Mouse (Mus musculus): ENCODE measurements at regions not wholly inside any gene's neighbourhood (a gene's known extent, or its start where the extent isn't known, plus 50 kb on each side); places are given as distances from the start of the nearest gene placed in this dataset.

DNA sequence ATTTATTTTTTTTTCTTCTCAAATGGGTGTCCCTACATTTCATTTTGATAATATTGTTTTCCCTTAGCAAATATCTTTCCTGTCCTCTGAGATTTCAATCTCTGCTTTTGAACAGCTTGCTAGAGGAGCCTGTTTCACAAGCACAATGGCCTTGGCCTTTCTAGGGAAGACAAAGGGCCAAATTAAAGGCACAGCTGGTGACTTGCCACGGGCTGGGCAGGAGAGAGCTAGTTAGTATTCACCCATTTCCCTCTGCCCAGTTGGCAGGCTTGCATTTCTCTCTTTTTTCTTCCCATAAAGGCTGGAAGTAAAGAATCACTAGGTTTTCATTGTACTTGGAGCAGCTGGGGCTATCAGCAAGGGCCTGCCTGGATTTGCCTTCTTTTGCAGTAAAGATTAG lies 188.9 kb upstream of the Gpr101 start:
- WGBS (ENCODE audit: insufficient replicate concordance), result 15% methylated on average over 1 of the region's 1 CpGs
- Histone ChIP-seq H3K4me1 (replicated peaks; ENCODE audit: control insufficient read depth in 2 of 2, insufficient read depth in 2 of 2, low read length in 1 of 2) (no peaks in the 10 kb centered on the region), H3K27me3 (ENCODE audit: control insufficient read depth, insufficient read depth, low read length) (no peaks in the 10 kb centered on the region), H3K36me3 (replicated peaks; ENCODE audit: control insufficient read depth, insufficient read depth, low read depth) (no peaks in the 10 kb centered on the region), H3K27ac (no peak overlapping the region), H3K9me3 (ENCODE audit: control insufficient read depth, low read length) (no peaks in the 10 kb centered on the region), H3K9ac (replicated peaks) (no peak overlapping the region), H3K4me3 (ENCODE audit: insufficient read depth in 1 of 2, low read depth in 2 of 2, low read length in 2 of 2) (no peak overlapping the region), H3K4me2 (ENCODE audit: low read depth) (no peak overlapping the region)
- TF ChIP-seq EP300 (IDR thresholded peaks at IDR 0.05; ENCODE audit: low read depth) (no peak), CTCF (IDR thresholded peaks at IDR 0.05; ENCODE audit: low read depth) (no peak)
- DNase-seq (ENCODE audit: low read depth in 3 of 3, low spot score in 3 of 3) (no peak), ATAC-seq (ENCODE audit: insufficient read depth) (no peak)

DNA sequence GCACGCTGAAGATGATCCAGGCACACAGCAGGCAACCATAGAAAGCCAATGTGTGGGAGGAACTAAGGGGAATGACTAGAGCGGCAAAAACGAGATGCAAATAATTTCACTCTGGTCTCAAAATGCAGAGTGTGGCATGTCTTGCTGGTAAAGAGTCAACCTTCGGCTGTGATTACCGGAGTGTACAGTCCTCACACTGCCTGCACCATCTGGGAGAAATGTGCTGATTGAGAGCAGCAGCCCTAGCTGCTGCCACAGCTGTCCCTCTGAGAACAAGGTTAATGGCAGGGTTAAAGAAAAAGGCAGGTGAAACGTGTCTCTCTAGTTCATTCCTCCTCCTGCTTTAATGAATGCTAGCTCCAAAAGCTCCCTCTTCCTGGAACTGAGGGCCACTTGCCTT lies 173.2 kb upstream of the Gpr101 start:
- H3K4me1 ChIP-seq (replicated peaks; ENCODE audit: control insufficient read depth in 2 of 2, insufficient read depth in 2 of 2, low read length in 1 of 2), result no peaks in the 10 kb centered on the region
- 41% methylated on average over 6 of the region's 6 CpGs for WGBS (ENCODE audit: insufficient replicate concordance)
- no peak for ATAC-seq (ENCODE audit: insufficient read depth)

DNA sequence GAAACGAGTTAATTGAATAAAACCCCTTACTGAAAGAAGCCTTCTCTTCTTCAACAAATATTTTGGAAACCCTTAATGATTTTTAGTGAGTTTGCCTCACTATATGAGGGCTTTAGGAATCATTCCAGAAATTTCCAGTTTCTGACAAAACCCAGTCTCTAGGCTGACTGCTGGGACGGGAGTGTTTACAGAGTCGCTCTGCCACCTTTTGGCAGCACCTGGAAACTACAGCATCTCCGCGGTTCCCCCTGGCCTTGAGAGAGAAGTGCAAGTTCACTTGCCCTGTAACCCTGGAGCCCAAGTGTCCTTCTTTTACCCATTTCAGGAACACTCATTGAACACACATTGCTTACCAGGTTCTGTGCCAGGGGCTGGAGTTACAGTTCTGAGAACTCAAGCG lies 171.4 kb upstream of the Gpr101 start:
- Histone ChIP-seq H3K4me1 (replicated peaks; ENCODE audit: control insufficient read depth in 2 of 2, insufficient read depth in 2 of 2, low read length in 1 of 2) (no peaks in the 10 kb centered on the region), H3K9ac (replicated peaks) (no peak overlapping the region), H3K9me3 (ENCODE audit: control insufficient read depth, low read length) (no peaks in the 10 kb centered on the region), H3K4me2 (ENCODE audit: low read depth) (no peak overlapping the region), H3K4me3 (ENCODE audit: insufficient read depth in 1 of 2, low read depth in 2 of 2, low read length in 2 of 2) (no peak overlapping the region), H3K27me3 (ENCODE audit: control insufficient read depth, insufficient read depth, low read length) (no peaks in the 10 kb centered on the region), H3K27ac (no peak overlapping the region), H3K36me3 (replicated peaks; ENCODE audit: control insufficient read depth, insufficient read depth, low read depth) (no peaks in the 10 kb centered on the region)
- WGBS (ENCODE audit: insufficient replicate concordance), result 12% methylated on average over 6 of the region's 6 CpGs
- DNase-seq (ENCODE audit: low read depth in 3 of 3, low spot score in 3 of 3) (no peak), ATAC-seq (ENCODE audit: insufficient read depth) (no peak)
- no peak for TF ChIP-seq EP300 (IDR thresholded peaks at IDR 0.05; ENCODE audit: low read depth)
- TF ChIP-seq CTCF (IDR thresholded peaks at IDR 0.05; ENCODE audit: low read depth), result peak; percentile 39

More for the DNA sequence above, 173.2 kb upstream of the Gpr101 start:
- H3K9ac ChIP-seq (replicated peaks), result no peak overlapping the region
- H3K4me3 ChIP-seq (ENCODE audit: insufficient read depth in 1 of 2, low read depth in 2 of 2, low read length in 2 of 2), result no peak overlapping the region
- DNase-seq (ENCODE audit: low read depth in 3 of 3, low spot score in 3 of 3), result no peak
- no peaks in the 10 kb centered on the region for H3K9me3 ChIP-seq (ENCODE audit: control insufficient read depth, low read length)
- no peak for TF ChIP-seq CTCF (IDR thresholded peaks at IDR 0.05; ENCODE audit: low read depth)
- no peak for TF ChIP-seq EP300 (IDR thresholded peaks at IDR 0.05; ENCODE audit: low read depth)
- H3K4me2 ChIP-seq (ENCODE audit: low read depth), result no peak overlapping the region
- H3K36me3 ChIP-seq (replicated peaks; ENCODE audit: control insufficient read depth, insufficient read depth, low read depth), result no peaks in the 10 kb centered on the region
- no peak overlapping the region for H3K27ac ChIP-seq
- no peaks in the 10 kb centered on the region for H3K27me3 ChIP-seq (ENCODE audit: control insufficient read depth, insufficient read depth, low read length)

DNA sequence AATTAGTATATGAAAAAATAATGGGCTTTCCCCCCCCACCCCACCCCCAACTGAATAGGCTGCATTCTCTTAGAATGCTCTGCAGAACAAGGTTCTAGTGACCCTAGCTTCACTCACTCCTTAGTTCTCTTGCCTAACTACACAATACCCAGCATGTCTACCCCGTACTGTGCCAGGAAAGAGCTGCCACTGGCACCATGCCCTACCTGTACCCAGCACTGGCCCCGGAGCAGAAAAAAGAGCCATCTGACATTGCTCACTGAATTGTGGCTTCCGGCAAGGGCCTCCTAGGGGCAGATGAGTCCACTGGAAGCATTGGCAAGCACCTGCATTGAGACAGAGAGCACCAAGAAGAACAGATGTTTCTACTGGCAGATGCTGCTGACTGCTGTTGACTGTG lies 156.0 kb upstream of the Gpr101 start:
- Histone ChIP-seq H3K36me3 (replicated peaks; ENCODE audit: control insufficient read depth, insufficient read depth, low read depth) (no peaks in the 10 kb centered on the region), H3K4me2 (ENCODE audit: low read depth) (no peak overlapping the region), H3K27me3 (ENCODE audit: control insufficient read depth, insufficient read depth, low read length) (no peaks in the 10 kb centered on the region), H3K9ac (replicated peaks) (no peak overlapping the region), H3K4me3 (ENCODE audit: insufficient read depth in 1 of 2, low read depth in 2 of 2, low read length in 2 of 2) (no peak overlapping the region), H3K9me3 (ENCODE audit: control insufficient read depth, low read length) (no peaks in the 10 kb centered on the region), H3K27ac (no peak overlapping the region), H3K4me1 (replicated peaks; ENCODE audit: control insufficient read depth in 2 of 2, insufficient read depth in 2 of 2, low read length in 1 of 2) (no peaks in the 10 kb centered on the region)
- no peak for DNase-seq (ENCODE audit: low read depth in 3 of 3, low spot score in 3 of 3)
- 60% methylated on average over 3 of the region's 3 CpGs for WGBS (ENCODE audit: insufficient replicate concordance)
- TF ChIP-seq EP300 (IDR thresholded peaks at IDR 0.05; ENCODE audit: low read depth) (no peak), CTCF (IDR thresholded peaks at IDR 0.05; ENCODE audit: low read depth) (no peak)
- ATAC-seq (ENCODE audit: insufficient read depth), result no peak

DNA sequence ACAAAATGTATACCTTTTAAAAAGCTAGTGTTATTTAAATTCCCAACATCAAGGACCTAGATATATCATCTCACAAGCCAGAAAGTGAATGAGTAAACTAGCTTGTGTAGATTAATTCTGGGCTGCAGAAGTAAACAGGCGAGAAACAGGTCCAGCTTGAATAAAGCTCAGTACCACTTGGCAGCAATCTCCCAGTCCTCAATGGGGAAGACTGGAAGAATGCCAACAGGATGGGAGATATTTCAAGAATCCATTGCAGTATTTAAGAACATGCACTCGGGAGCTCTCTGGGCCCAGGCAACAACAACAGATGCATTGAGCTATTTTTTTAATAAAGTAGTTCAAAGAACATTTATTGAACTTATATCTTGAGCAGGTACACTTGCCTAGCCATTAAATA lies 152.5 kb upstream of the Gpr101 start:
- H3K9ac ChIP-seq (replicated peaks), result no peak overlapping the region
- no peaks in the 10 kb centered on the region for H3K27me3 ChIP-seq (ENCODE audit: control insufficient read depth, insufficient read depth, low read length)
- no peak for ATAC-seq (ENCODE audit: insufficient read depth)
- H3K36me3 ChIP-seq (replicated peaks; ENCODE audit: control insufficient read depth, insufficient read depth, low read depth), result no peaks in the 10 kb centered on the region
- H3K4me3 ChIP-seq (ENCODE audit: insufficient read depth in 1 of 2, low read depth in 2 of 2, low read length in 2 of 2), result no peak overlapping the region
- no peak for DNase-seq (ENCODE audit: low read depth in 3 of 3, low spot score in 3 of 3)
- no peak for TF ChIP-seq EP300 (IDR thresholded peaks at IDR 0.05; ENCODE audit: low read depth)
- TF ChIP-seq CTCF (IDR thresholded peaks at IDR 0.05; ENCODE audit: low read depth), result no peak
- H3K4me2 ChIP-seq (ENCODE audit: low read depth), result no peak overlapping the region
- no peaks in the 10 kb centered on the region for H3K4me1 ChIP-seq (replicated peaks; ENCODE audit: control insufficient read depth in 2 of 2, insufficient read depth in 2 of 2, low read length in 1 of 2)
- 25% methylated on average over 2 of the region's 2 CpGs for WGBS (ENCODE audit: insufficient replicate concordance)
- H3K27ac ChIP-seq, result no peak overlapping the region
- H3K9me3 ChIP-seq (ENCODE audit: control insufficient read depth, low read length), result no peaks in the 10 kb centered on the region

All from liver, embryonic 14.5 days (tissue).